Mouse (Mus musculus): Measurements from ENCODE around the gene Cgref1.

DNA sequence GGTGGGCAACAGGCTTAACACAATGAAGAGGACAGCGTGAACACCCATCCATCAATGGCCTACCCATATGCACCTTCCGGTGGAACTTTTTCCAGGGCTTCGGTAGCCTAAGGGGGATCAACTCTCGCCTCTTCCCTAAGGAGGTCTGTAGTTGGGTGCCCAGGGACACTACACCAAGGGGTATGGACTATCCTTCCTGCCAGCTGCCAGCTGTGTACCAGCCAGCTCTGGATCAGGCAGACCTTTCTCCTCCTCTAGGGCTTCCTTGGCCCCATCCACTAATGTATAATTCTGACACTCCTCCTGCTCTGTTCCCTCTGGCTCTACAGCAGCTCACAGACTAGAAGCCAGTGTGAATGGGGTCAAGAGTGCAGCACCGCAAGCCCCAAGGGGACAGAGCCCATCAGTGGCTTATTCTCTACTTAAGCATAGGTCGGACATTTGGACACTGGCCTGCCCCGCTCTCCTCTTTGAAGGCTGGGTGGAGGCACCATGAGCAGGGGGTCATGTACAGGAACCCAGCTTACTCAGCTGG is 31.2 kb downstream of the Cgref1 start:
- TF ChIP-seq CTCF (IDR thresholded peaks at IDR 0.05; ENCODE audit: control insufficient read depth, insufficient read depth, insufficient read length) (no peak), USF1 (IDR thresholded peaks at IDR 0.05; ENCODE audit: low read depth) (no peak)

All from C2C12 (cell line).